Mouse (Mus musculus): Measurements from ENCODE around the gene Shisa7. TPM values are rescaled to one million over a fixed set of nuclear protein-coding genes. Genes with fewer than 3 reads are reported as not detected.
A peak's percentile ranks its signal among the peaks of the same experiment; 100 is the strongest.
"Not testable (repeated sequence)": the region's sequence is repeated elsewhere in the genome, so short reads cannot be mapped to it uniquely, and the experiment has no call there.

The Shisa7 gene
- 0.72 TPM in 2 replicates for polyA plus RNA-seq (2014; fragmentation: Nextera tagmentation; extraction: Ambion mirVana)

DNA sequence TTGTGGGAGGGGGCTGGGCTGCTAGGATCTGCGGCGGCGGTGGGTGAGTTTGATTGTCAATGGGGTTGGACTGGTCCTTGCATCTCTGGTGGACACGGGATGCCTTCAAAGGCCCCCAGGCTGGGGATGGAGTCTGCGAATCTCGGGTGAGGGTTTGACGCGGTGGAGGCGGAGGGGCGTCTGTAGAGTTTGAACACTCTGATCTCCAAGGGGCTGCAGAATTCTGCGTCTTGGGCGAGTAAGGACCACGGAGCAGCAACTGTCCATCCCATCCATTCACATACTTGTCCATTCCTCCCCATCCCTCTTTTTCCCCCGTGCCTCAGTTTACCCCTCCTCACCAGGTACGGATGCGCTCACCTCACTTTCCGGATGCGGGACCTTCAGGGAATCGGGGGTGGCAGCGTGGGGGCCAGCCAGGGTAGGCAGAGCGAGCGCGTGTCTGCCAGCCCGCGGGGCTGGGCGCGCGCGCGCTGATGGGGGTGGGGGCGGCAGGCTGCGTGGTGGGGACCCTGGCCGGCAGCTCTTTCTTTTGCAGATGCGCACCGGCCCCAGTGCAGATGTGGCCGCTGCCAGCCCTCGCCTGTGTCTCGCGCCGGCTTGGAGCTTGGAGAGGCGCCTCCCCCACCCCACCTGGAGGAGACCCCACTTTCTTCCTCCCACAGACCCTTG is at the start of gene Shisa7:
TSS of gene Shisa7 (minus strand) at position 452 of the 672 bp plus-strand sequence.
- WGBS = under 1% methylated on average over 41 of the region's 41 CpGs
- Histone ChIP-seq H3K27me3 (ENCODE audit: control insufficient read depth, insufficient read depth, low read length) (peaks cover 28% of the 10 kb centered on the region), H3K27ac (replicated peaks; ENCODE audit: low read depth, low read length) (no peak within 1 kb of the TSS)

GRCm38 (mm10) chr7:4886680-4887079 is 42.2 kb upstream of the Shisa7 start:
- 70% methylated on average over 4 of the region's 4 CpGs for WGBS
- Histone ChIP-seq H3K9me3 (replicated peaks; ENCODE audit: control insufficient read depth, low read length) (no peaks in the 10 kb centered on the region), H3K27ac (replicated peaks; ENCODE audit: low read depth, low read length) (no peak overlapping the region), H3K36me3 (replicated peaks; ENCODE audit: control insufficient read depth, insufficient read depth, low read depth, low read length) (no peaks in the 10 kb centered on the region), H3K4me1 (ENCODE audit: control insufficient read depth, insufficient read depth, low read length) (no peaks in the 10 kb centered on the region), H3K9ac (replicated peaks; ENCODE audit: low read length) (no peak overlapping the region), H3K4me2 (ENCODE audit: low read depth, low read length) (no peak overlapping the region), H3K4me3 (ENCODE audit: low read depth, low read length) (no peak overlapping the region), H3K27me3 (ENCODE audit: control insufficient read depth, insufficient read depth, low read length) (no peaks in the 10 kb centered on the region)
- DNase-seq (ENCODE audit: low spot score) = no peak
- no peak for ATAC-seq (replicated peaks; ENCODE audit: insufficient number of reproducible peaks, low FRiP score, low TSS enrichment, low read depth)

More for the DNA sequence above, at the start of gene Shisa7:
- Histone ChIP-seq H3K4me3 (ENCODE audit: low read depth, low read length) (peak within 1 kb of the TSS; percentile 39), H3K4me2 (ENCODE audit: low read depth, low read length) (peak within 1 kb of the TSS; percentile 86), H3K4me1 (ENCODE audit: control insufficient read depth, insufficient read depth, low read length) (peaks cover 10% of the 10 kb centered on the region), H3K9ac (replicated peaks; ENCODE audit: low read length) (peak within 1 kb of the TSS; percentile 32), H3K36me3 (replicated peaks; ENCODE audit: control insufficient read depth, insufficient read depth, low read depth, low read length) (no peaks in the 10 kb centered on the region), H3K9me3 (replicated peaks; ENCODE audit: control insufficient read depth, low read length) (no peaks in the 10 kb centered on the region)
- ATAC-seq (replicated peaks; ENCODE audit: insufficient number of reproducible peaks, low FRiP score, low TSS enrichment, low read depth) (peak; percentile 39), DNase-seq (ENCODE audit: low spot score) (no peak)

DNA sequence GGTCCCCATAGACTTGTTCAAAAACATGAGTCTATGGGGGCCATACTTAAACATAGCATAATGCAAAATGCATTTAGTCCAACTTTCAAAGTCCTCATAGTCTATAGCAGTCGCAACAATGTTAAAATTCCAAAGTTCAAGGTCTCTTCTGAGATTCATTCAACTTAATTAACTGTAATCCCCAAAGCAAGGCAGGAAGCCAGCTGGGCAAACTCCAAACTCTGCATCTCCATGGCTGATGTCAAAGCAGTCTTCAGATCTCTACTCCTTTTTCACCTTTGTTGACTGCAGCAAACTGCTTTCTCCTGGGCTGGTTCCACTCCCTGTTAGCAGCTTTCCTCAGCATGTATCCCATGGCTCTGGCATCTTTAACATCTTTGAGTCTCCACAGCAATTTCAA is 34.5 kb upstream of the Shisa7 start:
- not testable (repeated sequence) for ATAC-seq (replicated peaks; ENCODE audit: insufficient number of reproducible peaks, low FRiP score, low TSS enrichment, low read depth); H3K9ac ChIP-seq (replicated peaks; ENCODE audit: low read length); H3K4me2 ChIP-seq (ENCODE audit: low read depth, low read length); H3K36me3 ChIP-seq (replicated peaks; ENCODE audit: control insufficient read depth, insufficient read depth, low read depth, low read length); H3K27ac ChIP-seq (replicated peaks; ENCODE audit: low read depth, low read length); H3K4me1 ChIP-seq (ENCODE audit: control insufficient read depth, insufficient read depth, low read length); H3K4me3 ChIP-seq (ENCODE audit: low read depth, low read length); H3K9me3 ChIP-seq (replicated peaks; ENCODE audit: control insufficient read depth, low read length); H3K27me3 ChIP-seq (ENCODE audit: control insufficient read depth, insufficient read depth, low read length); DNase-seq (ENCODE audit: low spot score)
- WGBS = 79% methylated on average over 1 of the region's 1 CpGs

GRCm38 (mm10) chr7:4878186-4878585 is 33.7 kb upstream of the Shisa7 start:
- Histone ChIP-seq H3K9ac (replicated peaks; ENCODE audit: low read length) (no peak overlapping the region), H3K4me1 (ENCODE audit: control insufficient read depth, insufficient read depth, low read length) (no peaks in the 10 kb centered on the region), H3K27ac (replicated peaks; ENCODE audit: low read depth, low read length) (no peak overlapping the region), H3K4me2 (ENCODE audit: low read depth, low read length) (no peak overlapping the region), H3K9me3 (replicated peaks; ENCODE audit: control insufficient read depth, low read length) (no peaks in the 10 kb centered on the region), H3K4me3 (ENCODE audit: low read depth, low read length) (no peak overlapping the region), H3K36me3 (replicated peaks; ENCODE audit: control insufficient read depth, insufficient read depth, low read depth, low read length) (no peaks in the 10 kb centered on the region), H3K27me3 (ENCODE audit: control insufficient read depth, insufficient read depth, low read length) (no peaks in the 10 kb centered on the region)
- DNase-seq (ENCODE audit: low spot score) = no peak
- no peak for ATAC-seq (replicated peaks; ENCODE audit: insufficient number of reproducible peaks, low FRiP score, low TSS enrichment, low read depth)

DNA sequence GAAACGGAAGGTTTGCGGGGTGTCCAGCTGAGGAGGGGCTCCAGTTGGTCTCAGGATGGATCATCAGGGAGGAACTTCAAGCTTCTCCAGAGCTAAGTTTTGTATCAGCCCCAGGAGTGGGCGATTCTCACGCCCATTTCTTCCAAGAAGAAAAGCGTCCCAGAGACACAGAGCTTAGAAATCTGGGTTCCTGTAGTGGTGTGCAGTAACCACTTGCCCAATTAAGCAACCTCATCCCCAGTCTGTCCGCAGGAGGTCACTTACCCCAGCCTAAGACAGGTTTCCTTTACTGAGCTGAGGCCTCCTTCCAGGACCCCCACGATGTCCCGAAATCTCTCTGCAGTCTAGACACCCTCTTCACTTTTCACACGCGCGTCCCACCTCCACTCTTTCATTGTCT is 32.7 kb upstream of the Shisa7 start:
- H3K4me2 ChIP-seq (ENCODE audit: low read depth, low read length) = peak overlapping the region; percentile 69
- 10% methylated on average over 11 of the region's 11 CpGs for WGBS
- peak; percentile 22; the same call in 1 of the 2 replicates for ATAC-seq (replicated peaks; ENCODE audit: insufficient number of reproducible peaks, low FRiP score, low TSS enrichment, low read depth)

DNA sequence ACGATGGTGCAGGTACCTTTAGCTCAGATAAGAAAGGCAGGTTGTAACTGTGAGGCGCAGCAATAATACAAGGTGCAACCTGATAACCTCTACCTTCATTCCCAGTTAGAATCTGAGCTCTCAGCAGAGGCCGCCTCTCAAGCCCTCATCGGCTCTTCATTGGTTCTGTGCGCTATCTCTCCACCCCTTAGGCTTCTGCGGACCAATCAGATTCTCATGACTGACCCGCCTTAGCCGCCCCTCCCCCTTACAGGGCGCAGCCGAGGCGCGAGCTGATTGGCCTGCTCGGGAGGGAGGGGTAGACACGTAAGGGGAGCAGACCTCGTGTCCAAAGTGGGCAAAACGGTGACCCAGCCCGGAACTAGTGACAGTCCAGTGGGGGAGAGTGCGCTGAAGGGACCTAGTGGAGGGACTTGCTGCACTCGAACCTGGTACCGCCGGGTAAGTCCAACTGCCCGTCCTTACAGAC is 32.3 kb upstream of the Shisa7 start, which contains the start of gene Isoc2a:
TSS of gene Isoc2a (plus strand) at position 401 of the 469 bp plus-strand sequence.
- peak within 1 kb of the TSS; percentile 45; the same call in 1 of the 2 replicates for H3K9ac ChIP-seq (replicated peaks; ENCODE audit: low read length)
- no peaks in the 10 kb centered on the region for H3K9me3 ChIP-seq (replicated peaks; ENCODE audit: control insufficient read depth, low read length)
- H3K4me1 ChIP-seq (ENCODE audit: control insufficient read depth, insufficient read depth, low read length) = no peaks in the 10 kb centered on the region
- peak within 1 kb of the TSS; percentile 43 for H3K4me3 ChIP-seq (ENCODE audit: low read depth, low read length)
- under 1% methylated on average over 22 of the region's 22 CpGs for WGBS
- ATAC-seq (replicated peaks; ENCODE audit: insufficient number of reproducible peaks, low FRiP score, low TSS enrichment, low read depth) (peak; percentile 99), DNase-seq (ENCODE audit: low spot score) (peak; percentile 96)
- H3K4me2 ChIP-seq (ENCODE audit: low read depth, low read length) = peak within 1 kb of the TSS; percentile 69
- no peaks in the 10 kb centered on the region for H3K36me3 ChIP-seq (replicated peaks; ENCODE audit: control insufficient read depth, insufficient read depth, low read depth, low read length)
- no peak within 1 kb of the TSS for H3K27ac ChIP-seq (replicated peaks; ENCODE audit: low read depth, low read length)
- H3K27me3 ChIP-seq (ENCODE audit: control insufficient read depth, insufficient read depth, low read length) = no peaks in the 10 kb centered on the region

More for the DNA sequence above, 32.7 kb upstream of the Shisa7 start:
- H3K9ac ChIP-seq (replicated peaks; ENCODE audit: low read length) = 0 out of 2 replicates have a peak overlapping the region, but pooled peaks have one; percentile 45
- H3K36me3 ChIP-seq (replicated peaks; ENCODE audit: control insufficient read depth, insufficient read depth, low read depth, low read length) = no peaks in the 10 kb centered on the region
- no peak overlapping the region for H3K27ac ChIP-seq (replicated peaks; ENCODE audit: low read depth, low read length)
- no peak for DNase-seq (ENCODE audit: low spot score)
- no peaks in the 10 kb centered on the region for H3K4me1 ChIP-seq (ENCODE audit: control insufficient read depth, insufficient read depth, low read length)
- H3K9me3 ChIP-seq (replicated peaks; ENCODE audit: control insufficient read depth, low read length) = no peaks in the 10 kb centered on the region
- peak overlapping the region; percentile 43 for H3K4me3 ChIP-seq (ENCODE audit: low read depth, low read length)
- H3K27me3 ChIP-seq (ENCODE audit: control insufficient read depth, insufficient read depth, low read length) = no peaks in the 10 kb centered on the region

DNA sequence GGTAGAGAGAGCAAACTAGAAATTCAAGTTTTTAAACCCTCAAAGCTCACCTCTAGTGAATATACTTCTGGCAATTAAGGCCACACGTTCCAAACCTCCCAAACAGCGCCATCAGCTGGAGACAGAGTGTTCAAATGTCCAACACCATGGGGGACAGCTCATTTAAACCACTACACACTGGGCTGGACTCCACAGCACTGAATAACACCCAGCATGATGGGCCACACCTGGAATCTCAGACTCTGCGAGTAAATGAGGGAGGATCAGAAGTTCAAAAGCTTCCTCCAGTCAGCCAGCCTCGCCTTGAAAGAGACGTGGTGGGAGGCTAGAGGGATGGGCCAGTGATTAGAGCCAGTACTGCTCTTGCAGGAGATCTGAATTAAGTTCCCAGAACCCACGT is 25.6 kb upstream of the Shisa7 start, which contains the start of gene Isoc2b:
TSS of gene Isoc2b (minus strand) at position 126 of the 400 bp plus-strand sequence.
- no peak within 1 kb of the TSS for H3K4me3 ChIP-seq (ENCODE audit: low read depth, low read length)
- no peak within 1 kb of the TSS for H3K9ac ChIP-seq (replicated peaks; ENCODE audit: low read length)
- no peak within 1 kb of the TSS for H3K4me2 ChIP-seq (ENCODE audit: low read depth, low read length)
- no peak for DNase-seq (ENCODE audit: low spot score)
- ATAC-seq (replicated peaks; ENCODE audit: insufficient number of reproducible peaks, low FRiP score, low TSS enrichment, low read depth) = no peak
- H3K27ac ChIP-seq (replicated peaks; ENCODE audit: low read depth, low read length) = no peak within 1 kb of the TSS
- WGBS = 58% methylated on average over 6 of the region's 6 CpGs
- H3K4me1 ChIP-seq (ENCODE audit: control insufficient read depth, insufficient read depth, low read length) = no peaks in the 10 kb centered on the region
- H3K36me3 ChIP-seq (replicated peaks; ENCODE audit: control insufficient read depth, insufficient read depth, low read depth, low read length) = no peaks in the 10 kb centered on the region
- H3K27me3 ChIP-seq (ENCODE audit: control insufficient read depth, insufficient read depth, low read length) = no peaks in the 10 kb centered on the region
- H3K9me3 ChIP-seq (replicated peaks; ENCODE audit: control insufficient read depth, low read length) = no peaks in the 10 kb centered on the region

DNA sequence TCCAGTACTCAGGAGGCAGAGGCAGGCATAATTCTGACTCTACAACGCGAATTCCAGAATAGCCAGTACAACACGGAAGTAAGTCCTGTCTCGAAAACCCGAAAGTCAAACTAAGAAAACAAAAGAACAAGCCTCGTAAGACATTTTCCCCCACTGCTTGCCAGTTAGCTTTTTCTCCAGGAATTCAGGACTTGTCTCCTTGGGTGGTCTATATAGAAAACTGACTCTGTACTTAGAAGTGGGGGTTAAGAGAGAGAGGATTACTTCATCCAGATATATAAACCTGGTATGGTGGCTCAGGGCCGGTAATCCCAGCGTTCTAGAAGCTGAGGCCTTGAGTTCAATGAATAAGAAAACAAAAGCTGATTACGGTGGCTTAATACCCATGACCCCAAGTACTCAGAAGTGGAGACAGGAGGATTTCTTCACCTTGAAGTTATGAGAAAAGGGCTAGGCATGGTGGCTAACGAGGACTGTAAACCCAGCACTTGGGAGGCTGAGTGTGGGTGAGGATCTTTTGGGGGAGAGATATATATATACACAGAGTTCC is 22.2 kb upstream of the Shisa7 start:
- Histone ChIP-seq H3K4me1 (ENCODE audit: control insufficient read depth, insufficient read depth, low read length) (no peaks in the 10 kb centered on the region), H3K9me3 (replicated peaks; ENCODE audit: control insufficient read depth, low read length) (no peaks in the 10 kb centered on the region), H3K27ac (replicated peaks; ENCODE audit: low read depth, low read length) (no peak overlapping the region), H3K4me2 (ENCODE audit: low read depth, low read length) (peak overlapping the region; percentile 37; the same call in 1 of the 2 replicates), H3K9ac (replicated peaks; ENCODE audit: low read length) (peak overlapping the region; percentile 52), H3K27me3 (ENCODE audit: control insufficient read depth, insufficient read depth, low read length) (no peaks in the 10 kb centered on the region), H3K36me3 (replicated peaks; ENCODE audit: control insufficient read depth, insufficient read depth, low read depth, low read length) (no peaks in the 10 kb centered on the region), H3K4me3 (ENCODE audit: low read depth, low read length) (peak overlapping the region; percentile 48)
- DNase-seq (ENCODE audit: low spot score) = no peak
- no peak for ATAC-seq (replicated peaks; ENCODE audit: insufficient number of reproducible peaks, low FRiP score, low TSS enrichment, low read depth)
- WGBS = 47% methylated on average over 10 of the region's 10 CpGs

Measured in embryonic facial prominence, embryonic 11.5 days (tissue).